Mouse (Mus musculus) embryo, embryonic 10 days (tissue): ENCODE measurements around the gene Ndn.
A peak's percentile ranks its signal among the peaks of the same experiment; 100 is the strongest.

Source experiments
- DNase-seq: peaks from one replicate; pipeline ENCODE4 v3.0.0-alpha.2; 2015; ENCODE audit warnings: low spot score

Ndn gene

DNA sequence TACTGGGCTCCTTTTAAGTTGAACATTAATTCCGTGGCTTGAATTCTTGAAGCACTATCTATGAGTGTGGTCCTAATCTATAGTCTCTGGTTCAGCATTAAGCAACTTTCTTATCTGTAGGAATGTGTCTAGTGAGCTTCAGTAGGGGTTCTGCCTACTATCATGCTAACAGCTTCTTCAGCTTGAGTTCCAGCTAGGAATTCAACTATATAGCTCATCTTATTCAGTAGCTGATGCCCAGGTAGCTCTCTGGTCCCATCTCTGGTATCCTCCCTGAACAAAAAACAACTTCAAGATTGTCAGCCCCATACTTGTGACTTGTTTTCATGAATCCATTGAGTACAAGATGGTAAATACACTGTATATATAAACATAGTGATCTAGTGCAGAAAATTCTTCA is at the start of gene Ndn:
Gene Ndn (plus strand): TSS at position 301 of the 400 bp plus-strand sequence.
- no peak for DNase-seq

DNA sequence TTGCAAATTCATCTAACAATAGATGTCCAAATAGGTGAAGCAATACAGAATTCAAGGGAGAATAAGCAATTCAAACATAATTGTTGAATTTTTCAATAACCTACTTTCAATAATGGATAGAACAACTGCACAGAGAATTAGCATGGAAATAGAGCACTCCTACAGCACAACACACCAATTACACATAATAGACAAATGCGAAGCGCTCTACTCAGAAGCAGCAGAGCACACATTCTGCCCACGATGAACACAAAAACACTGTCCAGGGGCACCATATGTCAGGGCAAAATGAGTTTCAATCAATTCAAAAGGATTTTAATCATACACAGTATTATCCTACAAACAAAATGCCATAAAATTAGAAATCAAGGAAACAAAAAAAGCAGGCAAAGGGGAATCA is 43.9 kb upstream of the Ndn start:
- no peak for DNase-seq

- peak; percentile 5 for DNase-seq
These were observed 39.3 kb upstream of the Ndn start for GRCm38 (mm10) chr7:62306896-62307614.

DNA sequence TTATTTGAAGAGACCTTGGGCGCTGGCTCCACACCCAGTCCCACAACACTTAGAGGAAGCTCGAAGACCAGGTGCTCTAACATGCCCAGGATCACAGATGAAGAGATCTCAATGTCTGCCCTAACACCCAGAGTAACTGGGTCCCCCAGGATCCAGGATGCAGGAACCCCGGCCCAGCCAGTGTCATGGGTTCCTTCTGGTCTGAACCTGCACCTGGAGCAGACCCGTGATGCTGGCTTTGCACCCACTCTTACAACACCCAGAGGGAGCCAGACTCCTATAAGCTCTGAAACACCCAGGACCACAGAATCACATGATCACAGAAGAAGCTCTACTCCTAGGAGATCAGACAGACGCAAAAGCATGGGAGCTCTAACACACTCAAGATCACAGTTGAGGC is 29.6 kb upstream of the Ndn start:
- DNase-seq: no peak

DNA sequence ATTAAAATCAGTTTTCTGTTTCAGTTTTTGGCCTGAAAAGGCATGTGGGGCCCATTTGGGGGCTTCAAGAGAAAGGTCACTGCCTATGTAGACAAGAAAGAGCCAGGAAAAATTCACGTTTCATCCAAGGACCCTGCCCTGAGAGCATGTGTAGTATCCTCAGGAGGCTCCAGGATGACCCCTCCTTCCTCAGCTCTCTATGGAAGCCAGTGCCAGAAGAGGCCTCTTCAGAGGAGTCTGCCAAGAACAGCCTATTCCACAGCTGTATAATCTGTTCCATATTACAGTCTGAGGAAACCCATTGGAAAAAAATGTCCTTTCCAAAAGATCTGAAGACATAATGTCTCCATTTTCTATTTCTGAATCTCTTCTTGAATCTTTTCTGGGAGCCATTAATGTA is 958 bp upstream of the Ndn start:
- DNase-seq: no peak

DNA sequence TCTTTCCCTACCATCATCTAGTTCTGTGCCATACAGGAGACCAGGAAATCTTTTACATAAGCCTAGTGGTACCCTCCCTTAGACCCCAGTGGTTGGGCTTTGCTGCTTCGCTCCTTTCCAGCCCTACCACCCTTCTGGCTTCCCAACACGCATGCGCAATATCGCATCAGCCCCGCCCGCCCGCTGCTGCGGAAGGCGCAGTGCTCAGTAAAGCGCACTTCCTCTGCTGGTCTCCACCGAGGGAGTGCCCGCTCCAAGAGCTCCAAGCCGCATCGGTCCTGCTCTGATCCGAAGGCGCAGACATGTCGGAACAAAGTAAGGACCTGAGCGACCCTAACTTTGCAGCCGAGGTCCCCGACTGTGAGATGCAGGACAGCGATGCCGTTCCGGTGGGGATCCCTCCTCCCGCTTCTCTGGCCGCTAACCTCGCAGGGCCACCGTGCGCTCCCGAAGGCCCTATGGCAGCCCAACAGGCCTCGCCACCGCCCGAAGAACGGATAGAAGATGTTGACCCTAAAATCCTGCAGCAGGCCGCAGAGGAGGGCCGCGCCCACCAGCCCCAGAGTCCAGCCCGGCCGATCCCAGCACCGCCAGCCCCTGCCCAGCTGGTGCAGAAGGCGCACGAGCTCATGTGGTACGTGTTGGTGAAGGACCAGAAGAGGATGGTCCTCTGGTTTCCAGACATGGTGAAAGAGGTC is 1.9 kb downstream of the Ndn start:
- peak; percentile 94 for DNase-seq

- DNase-seq: no peak
These were observed 2.4 kb downstream of the Ndn start for GRCm38 (mm10) chr7:62348804-62349190.

DNA sequence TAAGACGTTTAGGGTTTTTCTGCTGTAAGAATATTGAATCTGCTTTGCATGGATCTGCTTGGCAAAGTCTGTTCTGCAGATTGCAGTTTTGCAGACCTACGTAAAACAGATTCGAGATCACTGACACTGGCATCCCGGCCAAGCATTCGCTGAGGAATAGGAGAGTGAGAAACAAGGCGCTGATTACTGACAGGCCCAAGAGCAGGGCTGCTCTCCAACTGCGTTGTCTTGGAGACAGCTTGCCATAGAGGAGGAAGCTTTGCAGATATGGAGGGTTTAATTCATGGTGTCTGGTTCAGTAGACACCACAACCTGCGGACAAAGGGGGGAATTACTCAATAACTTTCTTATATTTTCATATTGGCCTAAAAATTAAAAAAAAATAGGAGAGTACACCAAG is 4.9 kb downstream of the Ndn start:
- peak; percentile 9 for DNase-seq

DNA sequence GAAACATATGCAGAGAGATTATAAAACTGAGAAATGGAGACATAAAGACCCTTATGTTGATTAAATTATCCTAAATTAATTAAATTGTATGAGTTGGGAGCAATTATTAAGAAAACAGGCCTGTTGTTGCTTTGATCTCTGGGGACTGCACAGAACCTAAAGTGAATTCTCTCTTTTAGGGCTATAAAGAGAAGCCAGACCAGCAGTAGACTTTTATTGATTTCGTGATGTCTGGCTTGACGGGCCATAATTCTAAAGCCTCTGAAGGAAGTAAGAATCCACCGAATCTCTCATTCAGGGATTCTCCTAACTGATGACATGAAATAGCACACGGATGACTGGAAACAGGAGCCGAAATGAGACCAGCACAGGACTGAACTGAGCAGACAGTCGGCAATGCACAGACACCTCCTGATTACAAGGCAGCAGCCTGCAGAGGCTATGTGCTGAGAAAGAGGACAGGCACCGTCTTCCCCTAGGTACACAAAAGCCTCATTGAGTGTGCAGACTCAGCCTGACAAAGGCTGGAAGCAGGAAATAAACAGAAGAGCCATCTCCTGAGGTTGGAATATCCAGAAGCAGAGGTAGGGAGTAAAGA is 18.8 kb downstream of the Ndn start:
- DNase-seq: peak; percentile 15

- no peak for DNase-seq
These were observed 20.4 kb downstream of the Ndn start for GRCm38 (mm10) chr7:62366730-62367129.

DNA sequence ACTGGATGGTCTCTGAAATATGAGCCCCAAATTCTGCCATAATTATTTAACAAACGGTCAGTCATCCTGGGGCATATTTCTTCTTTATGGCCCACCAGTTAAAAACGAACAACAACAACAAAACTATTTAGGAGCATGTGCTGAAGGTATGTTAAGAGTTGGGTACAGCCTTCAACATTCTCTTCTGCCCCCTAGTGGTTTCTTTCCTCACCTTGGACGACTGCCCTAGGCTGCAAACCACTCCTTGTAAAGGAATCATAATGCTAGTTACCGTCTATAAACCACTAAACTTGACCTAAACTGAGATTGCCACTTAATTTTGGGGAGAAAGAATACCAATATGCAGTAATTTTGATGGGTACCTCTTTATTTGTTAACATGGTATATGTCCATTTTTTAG is 29.3 kb downstream of the Ndn start:
- peak; percentile 54 for DNase-seq

- DNase-seq: peak; percentile 76
These were observed 30.3 kb downstream of the Ndn start, which contains the start of gene Magel2 for GRCm38 (mm10) chr7:62376510-62377304. TSS of gene Magel2 (plus strand) at chr7:62377010.

GRCm38 (mm10) chr7:62377313-62377712 is 30.9 kb downstream of the Ndn start:
- no peak for DNase-seq

- DNase-seq: no peak
These were observed 32.2 kb downstream of the Ndn start for GRCm38 (mm10) chr7:62378529-62378928.

GRCm38 (mm10) chr7:62382391-62382790 is 36.0 kb downstream of the Ndn start:
- peak; percentile 76 for DNase-seq

DNA sequence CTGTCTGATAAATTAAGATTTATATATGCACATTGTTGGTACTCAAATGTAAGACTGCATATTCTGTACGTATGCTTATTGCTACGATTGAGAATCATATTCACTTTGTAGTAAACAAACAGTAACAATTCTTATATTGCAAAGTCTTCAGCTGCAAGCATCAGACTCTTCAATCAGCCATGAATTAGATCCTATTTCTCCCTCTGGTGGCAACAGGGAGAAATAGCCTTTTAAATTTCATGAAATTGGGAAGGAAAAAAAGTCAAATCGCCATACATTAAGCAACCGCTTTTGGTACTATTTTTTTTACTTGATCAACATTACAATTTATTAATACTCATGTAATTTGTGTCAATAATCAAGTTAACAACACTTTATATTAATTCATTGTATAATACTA is 41.9 kb downstream of the Ndn start:
- DNase-seq: no peak

GRCm38 (mm10) chr7:62392202-62392601 is 45.8 kb downstream of the Ndn start:
- DNase-seq: no peak
